ENCODE assay signal across 8 mouse cellular contexts in the genomic region with DNA sequence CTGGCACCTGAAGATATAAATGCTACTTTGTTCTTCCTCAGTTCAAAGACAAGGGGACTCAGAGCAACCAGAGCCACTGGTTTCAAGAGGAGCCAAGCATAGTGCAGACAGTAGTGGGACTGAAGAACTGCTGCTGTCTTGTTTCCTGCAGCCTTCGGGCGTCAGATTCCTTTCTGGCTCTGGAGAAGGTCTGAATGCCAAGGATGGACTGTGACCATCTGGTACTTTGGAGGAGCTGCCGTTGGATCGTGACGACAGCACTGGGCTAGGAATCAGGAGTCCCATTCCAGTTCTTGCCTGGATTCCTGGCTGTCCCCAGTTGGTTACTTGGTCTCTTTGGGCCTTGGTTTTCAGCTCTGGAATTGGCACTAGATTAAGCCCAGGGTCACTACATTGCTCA. TPM values are rescaled to one million over a fixed set of nuclear protein-coding genes. Genes with fewer than 3 reads are reported as not detected.
DNase-seq lines count a peak whose midpoint lies in the region; TF ChIP-seq lines count a peak whose summit lies in the region.

No protein-coding gene starts in this region.

- DNase-seq in embryo, embryonic 10 days (ENCODE audit: low spot score) = peak; percentile 10
- no peak for DNase-seq in embryo, embryonic 11 days
- peak; percentile 61 for DNase-seq in 3T3-L1 (ENCODE audit: low read depth, low spot score)
- DNase-seq in gastrocnemius, adult 2 months = peak; percentile 93
- DNase-seq in layer of hippocampus, postnatal 10 days (ENCODE audit: low spot score in 2 of 2) = peak; percentile 43 to 46
- DNase-seq in skeletal muscle tissue, adult 2 months (ENCODE audit: low read depth, low spot score) = peak; percentile 92
- no peak for DNase-seq in c-Kit-positive CD71-positive TER-119-positive erythroid progenitor cells, embryonic 14.5 days (ENCODE audit: low spot score)
- no peak for DNase-seq in thymus, postnatal 4 days

- no peak for TF ChIP-seq CTCF in gastrocnemius, adult 2 months (IDR thresholded peaks at IDR 0.05)

- H3K4me3 ChIP-seq in gastrocnemius, adult 2 months = no peak overlapping the region

- peak overlapping the region; percentile 85 for H3K27ac ChIP-seq in gastrocnemius, adult 2 months

- intact Hi-C loops in gastrocnemius, adult 2 months (cut with DNase I) = no loop called here

RNA-seq across cellular contexts. Expression of a gene that starts 11.2 kb away (rescaled TPM):
- 100 to 1,000 TPM; 209 to 221 TPM for total RNA-seq in gastrocnemius, adult 2 months (2021)
- total RNA-seq in layer of hippocampus, postnatal 10 days (2021) = 10 to 100 TPM; 76.3 to 77.2 TPM

Comparison
In these comparisons a context has a peak if more than half of its experiments do, and no peak if none do; other contexts are left out.
1. DNase-seq: peak in embryo, embryonic 10 days (single experiment), 3T3-L1 (single experiment), gastrocnemius, adult 2 months (single experiment), layer of hippocampus, postnatal 10 days (2 of 2) and skeletal muscle tissue, adult 2 months (single experiment); none in embryo, embryonic 11 days (single experiment), c-Kit-positive CD71-positive TER-119-positive erythroid progenitor cells, embryonic 14.5 days (single experiment) and thymus, postnatal 4 days (single experiment).